Mouse (Mus musculus): ENCODE data around the gene Gm44973.

- no peak for TF ChIP-seq CTCF (IDR thresholded peaks at IDR 0.05; ENCODE audit: low read depth)
- TF ChIP-seq EP300 (IDR thresholded peaks at IDR 0.05; ENCODE audit: low read depth), result no peak
These were observed 58.3 kb downstream of the Gm44973 start for GRCm38 (mm10) chr7:5073586-5073985.
